Mouse (Mus musculus): ENCODE data around the gene Dgke. TPM values are rescaled to one million over a fixed set of nuclear protein-coding genes. Genes with fewer than 3 reads are reported as not detected.
"Not testable (repeated sequence)": the region's sequence is repeated elsewhere in the genome, so short reads cannot be mapped to it uniquely, and the experiment has no call there.

Dgke gene
- polyA plus RNA-seq, 1 experiment from 2014 or later: 3.5 TPM

DNA sequence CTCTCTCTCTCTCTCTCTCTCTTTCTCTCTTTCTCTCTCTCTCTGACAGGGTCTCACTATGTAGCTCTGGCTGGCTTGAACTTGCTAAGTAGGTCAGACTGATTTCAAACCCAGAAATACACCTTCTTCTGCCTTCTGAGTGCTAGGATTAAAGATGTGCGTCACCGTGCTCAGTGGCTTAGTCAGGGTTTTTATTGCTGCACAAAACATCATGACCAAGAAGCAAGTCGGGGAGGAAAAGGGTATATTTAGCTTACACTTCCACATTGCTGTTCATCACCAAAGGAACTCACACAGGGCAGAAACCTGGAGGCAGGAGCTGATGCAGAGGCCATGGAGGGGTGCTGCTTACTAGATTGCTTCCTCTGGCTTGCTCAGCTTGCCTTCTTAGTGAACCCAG lies 16.0 kb upstream of the Dgke start:
- H3K4me1 ChIP-seq (ENCODE audit: control insufficient read depth, insufficient read depth, low read length); H3K27ac ChIP-seq (replicated peaks; ENCODE audit: low read depth, low read length); H3K4me2 ChIP-seq (ENCODE audit: low read depth, severe bottlenecking); DNase-seq (ENCODE audit: low spot score); H3K36me3 ChIP-seq (ENCODE audit: control insufficient read depth, insufficient read depth, low read length); H3K9me3 ChIP-seq (ENCODE audit: control insufficient read depth, low read length); H3K27me3 ChIP-seq (ENCODE audit: control insufficient read depth, insufficient read depth, low read length); ATAC-seq (ENCODE audit: insufficient number of reproducible peaks, low FRiP score, low TSS enrichment, low read depth); H3K4me3 ChIP-seq (ENCODE audit: low read depth, low read length); H3K9ac ChIP-seq (ENCODE audit: low read length): not testable (repeated sequence)
- WGBS: 84% methylated on average over 3 of the region's 3 CpGs

DNA sequence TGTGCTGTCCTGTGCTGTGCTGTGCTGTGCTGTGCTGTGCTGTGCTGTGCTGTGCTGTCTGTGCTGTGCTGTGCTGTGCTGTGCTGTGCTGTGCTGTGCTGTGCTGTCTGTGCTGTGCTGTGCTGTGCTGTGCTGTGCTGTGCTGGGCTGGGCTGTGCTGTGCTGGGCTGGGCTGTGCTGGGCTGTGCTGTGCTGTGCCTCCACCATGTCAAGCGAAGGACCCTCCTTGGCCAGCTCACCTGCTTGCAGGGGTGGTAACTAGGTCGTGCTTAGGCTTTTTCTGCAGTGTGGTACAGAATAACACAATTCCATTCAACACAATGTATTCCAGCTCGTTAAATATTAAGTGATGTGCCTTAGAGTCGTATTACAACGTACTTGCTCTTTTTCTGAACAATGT lies 15.3 kb upstream of the Dgke start:
- H3K4me2 ChIP-seq (ENCODE audit: low read depth, severe bottlenecking); H3K9me3 ChIP-seq (ENCODE audit: control insufficient read depth, low read length); H3K36me3 ChIP-seq (ENCODE audit: control insufficient read depth, insufficient read depth, low read length); ATAC-seq (ENCODE audit: insufficient number of reproducible peaks, low FRiP score, low TSS enrichment, low read depth); H3K9ac ChIP-seq (ENCODE audit: low read length); H3K27ac ChIP-seq (replicated peaks; ENCODE audit: low read depth, low read length); DNase-seq (ENCODE audit: low spot score); H3K27me3 ChIP-seq (ENCODE audit: control insufficient read depth, insufficient read depth, low read length); H3K4me1 ChIP-seq (ENCODE audit: control insufficient read depth, insufficient read depth, low read length); H3K4me3 ChIP-seq (ENCODE audit: low read depth, low read length): not testable (repeated sequence)
- 66% methylated on average over 5 of the region's 5 CpGs for WGBS

DNA sequence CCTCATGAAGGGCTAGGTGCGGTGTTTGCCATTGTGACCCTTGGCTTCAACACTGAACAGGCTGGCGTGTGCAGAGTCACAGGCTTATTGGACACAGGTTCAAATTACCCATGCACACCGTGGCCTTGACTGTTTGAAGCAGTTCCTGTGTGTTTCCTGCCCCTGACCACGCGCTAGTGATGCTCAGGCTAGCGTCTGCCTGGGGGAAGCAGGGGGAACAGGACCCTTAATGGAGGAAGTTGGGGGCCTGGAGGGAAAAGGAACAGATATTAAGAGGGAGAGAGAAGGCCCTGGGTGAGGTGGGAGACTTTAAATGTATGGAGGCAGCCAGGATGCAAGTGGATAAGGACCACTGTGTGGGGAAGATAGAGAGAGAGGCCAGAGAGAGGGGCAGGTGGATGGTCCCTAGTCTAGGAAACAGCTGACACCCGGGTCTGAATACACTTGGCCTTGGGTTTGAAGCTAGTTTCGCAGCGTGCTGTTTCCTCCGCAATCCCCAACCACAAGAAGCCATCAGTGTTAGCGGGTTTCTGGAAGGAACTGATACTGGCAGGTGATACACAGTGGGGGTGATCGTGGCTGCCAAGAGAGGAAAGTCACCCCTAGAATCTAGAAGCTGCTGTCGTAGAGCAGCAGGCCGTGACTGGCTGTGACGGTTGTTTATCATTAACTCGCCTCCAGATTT lies 12.5 kb upstream of the Dgke start:
- DNase-seq (ENCODE audit: low spot score): no peak
- 85% methylated on average over 16 of the region's 16 CpGs for WGBS

DNA sequence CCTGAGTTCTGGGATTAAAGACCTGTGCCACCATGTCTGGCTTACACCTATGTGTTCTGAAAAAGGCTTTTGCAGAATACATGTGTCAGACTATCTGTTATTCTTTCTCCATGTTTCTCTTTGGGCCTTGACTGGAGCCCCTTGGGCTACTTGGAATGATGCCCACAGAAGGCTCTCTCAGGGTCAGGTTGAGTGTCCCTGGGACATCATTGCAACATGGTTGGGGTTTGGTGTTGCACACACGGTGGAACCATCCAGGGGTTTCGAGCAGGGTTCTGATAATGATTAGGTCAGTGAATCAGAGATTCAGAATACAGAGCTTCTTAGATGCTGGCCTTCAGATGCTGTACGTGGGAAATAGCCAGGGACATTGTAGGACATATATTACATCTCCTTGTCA lies 11.7 kb upstream of the Dgke start:
- Histone ChIP-seq H3K27ac (replicated peaks; ENCODE audit: low read depth, low read length) (no peak overlapping the region), H3K9me3 (ENCODE audit: control insufficient read depth, low read length) (no peaks in the 10 kb centered on the region), H3K27me3 (ENCODE audit: control insufficient read depth, insufficient read depth, low read length) (no peaks in the 10 kb centered on the region), H3K4me2 (ENCODE audit: low read depth, severe bottlenecking) (no peak overlapping the region), H3K4me1 (ENCODE audit: control insufficient read depth, insufficient read depth, low read length) (no peaks in the 10 kb centered on the region), H3K9ac (ENCODE audit: low read length) (no peak overlapping the region), H3K4me3 (ENCODE audit: low read depth, low read length) (no peak overlapping the region), H3K36me3 (ENCODE audit: control insufficient read depth, insufficient read depth, low read length) (no peaks in the 10 kb centered on the region)
- WGBS: 94% methylated on average over 3 of the region's 3 CpGs
- DNase-seq (ENCODE audit: low spot score) (no peak), ATAC-seq (ENCODE audit: insufficient number of reproducible peaks, low FRiP score, low TSS enrichment, low read depth) (no peak)

More for the DNA sequence above, 12.5 kb upstream of the Dgke start:
- Histone ChIP-seq H3K36me3 (ENCODE audit: control insufficient read depth, insufficient read depth, low read length) (no peaks in the 10 kb centered on the region), H3K27ac (replicated peaks; ENCODE audit: low read depth, low read length) (no peak overlapping the region), H3K4me2 (ENCODE audit: low read depth, severe bottlenecking) (no peak overlapping the region), H3K9me3 (ENCODE audit: control insufficient read depth, low read length) (no peaks in the 10 kb centered on the region), H3K4me3 (ENCODE audit: low read depth, low read length) (no peak overlapping the region), H3K27me3 (ENCODE audit: control insufficient read depth, insufficient read depth, low read length) (no peaks in the 10 kb centered on the region), H3K4me1 (ENCODE audit: control insufficient read depth, insufficient read depth, low read length) (no peaks in the 10 kb centered on the region), H3K9ac (ENCODE audit: low read length) (no peak overlapping the region)
- ATAC-seq (ENCODE audit: insufficient number of reproducible peaks, low FRiP score, low TSS enrichment, low read depth): no peak

DNA sequence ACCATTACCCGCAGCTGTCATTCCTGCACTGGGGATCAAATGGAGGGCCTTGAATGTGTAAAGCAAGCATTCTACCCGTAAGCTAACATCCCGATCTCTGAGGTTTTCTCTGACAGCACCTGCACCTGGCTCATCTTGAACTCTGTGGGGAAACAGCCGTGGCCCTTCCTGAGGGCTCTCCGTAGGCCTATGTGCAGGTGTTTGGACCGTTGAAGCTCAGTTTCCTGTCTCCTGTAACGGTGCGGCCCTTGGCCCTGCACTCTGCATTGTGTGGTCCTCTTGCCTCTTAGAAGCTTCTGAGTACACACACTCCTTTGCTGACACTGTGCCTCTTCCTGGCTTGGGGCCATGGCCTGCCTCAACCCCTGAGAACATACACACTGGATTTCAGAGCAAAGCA lies 11.0 kb upstream of the Dgke start:
- H3K27ac ChIP-seq (replicated peaks; ENCODE audit: low read depth, low read length): no peak overlapping the region

DNA sequence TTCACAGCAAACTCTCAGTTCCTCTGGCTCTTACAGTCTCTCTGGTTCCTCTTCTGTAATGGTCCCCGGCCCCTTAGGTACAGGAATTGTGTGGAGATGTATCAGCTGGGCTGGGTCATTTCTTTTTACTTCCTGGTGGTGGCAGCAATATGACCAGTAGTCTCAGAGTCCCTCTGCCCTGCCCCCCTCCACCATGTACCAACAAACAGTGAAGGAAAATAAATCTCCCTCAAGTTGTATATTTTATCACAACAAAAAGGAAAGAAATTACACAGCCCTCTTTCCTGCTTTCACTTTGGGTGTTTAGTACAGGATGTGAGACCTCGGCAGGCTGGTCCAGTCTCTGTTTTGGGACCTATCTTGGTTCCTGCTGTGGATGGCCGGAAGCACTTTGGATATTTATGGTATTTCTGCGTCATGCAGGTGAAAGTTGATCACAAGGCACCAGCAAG lies 9.7 kb upstream of the Dgke start:
- H3K4me2 ChIP-seq (ENCODE audit: low read depth, severe bottlenecking): no peak overlapping the region
- 74% methylated on average over 4 of the region's 4 CpGs for WGBS
- H3K27ac ChIP-seq (replicated peaks; ENCODE audit: low read depth, low read length): no peak overlapping the region
- ATAC-seq (ENCODE audit: insufficient number of reproducible peaks, low FRiP score, low TSS enrichment, low read depth) (no peak), DNase-seq (ENCODE audit: low spot score) (no peak)
- H3K9me3 ChIP-seq (ENCODE audit: control insufficient read depth, low read length): no peaks in the 10 kb centered on the region
- H3K9ac ChIP-seq (ENCODE audit: low read length): no peak overlapping the region
- no peaks in the 10 kb centered on the region for H3K4me1 ChIP-seq (ENCODE audit: control insufficient read depth, insufficient read depth, low read length)
- no peaks in the 10 kb centered on the region for H3K36me3 ChIP-seq (ENCODE audit: control insufficient read depth, insufficient read depth, low read length)
- no peak overlapping the region for H3K4me3 ChIP-seq (ENCODE audit: low read depth, low read length)
- H3K27me3 ChIP-seq (ENCODE audit: control insufficient read depth, insufficient read depth, low read length): no peaks in the 10 kb centered on the region

More for the DNA sequence above, 11.0 kb upstream of the Dgke start:
- ATAC-seq (ENCODE audit: insufficient number of reproducible peaks, low FRiP score, low TSS enrichment, low read depth) (no peak), DNase-seq (ENCODE audit: low spot score) (no peak)
- H3K4me3 ChIP-seq (ENCODE audit: low read depth, low read length): no peak overlapping the region
- H3K9me3 ChIP-seq (ENCODE audit: control insufficient read depth, low read length): no peaks in the 10 kb centered on the region
- H3K27me3 ChIP-seq (ENCODE audit: control insufficient read depth, insufficient read depth, low read length): no peaks in the 10 kb centered on the region
- no peaks in the 10 kb centered on the region for H3K36me3 ChIP-seq (ENCODE audit: control insufficient read depth, insufficient read depth, low read length)
- H3K4me1 ChIP-seq (ENCODE audit: control insufficient read depth, insufficient read depth, low read length): no peaks in the 10 kb centered on the region
- 91% methylated on average over 8 of the region's 8 CpGs for WGBS
- H3K9ac ChIP-seq (ENCODE audit: low read length): no peak overlapping the region
- H3K4me2 ChIP-seq (ENCODE audit: low read depth, severe bottlenecking): no peak overlapping the region

DNA sequence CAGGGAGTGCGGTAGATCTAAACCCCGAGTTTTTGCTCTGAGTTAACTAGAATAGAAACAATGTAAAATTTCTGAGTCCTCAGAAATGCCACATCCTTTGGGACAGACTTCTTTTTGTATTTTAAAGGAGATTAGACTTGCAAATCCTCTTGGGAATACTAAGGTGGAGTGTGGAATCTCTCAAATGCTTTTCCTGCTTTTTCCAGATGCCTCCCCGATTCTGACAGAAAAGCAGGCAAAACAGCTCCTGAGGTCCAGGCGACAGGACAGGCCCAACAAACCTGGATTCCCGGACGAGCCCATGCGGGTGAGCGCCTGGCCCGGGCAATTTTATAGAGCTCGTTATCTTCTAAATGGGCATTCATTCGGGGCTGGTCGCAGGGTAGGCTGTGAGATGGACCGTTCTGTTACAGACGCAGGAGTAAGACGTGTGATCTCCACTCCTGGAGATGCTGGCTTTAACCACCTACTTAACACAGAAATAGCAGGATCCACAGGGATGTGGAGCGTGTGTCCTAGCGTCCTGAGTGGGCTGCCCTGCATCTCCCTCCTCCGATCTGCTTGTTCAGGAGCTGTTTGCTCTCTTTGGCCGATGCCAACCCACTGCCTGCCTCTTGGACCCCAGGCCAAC lies 8.2 kb upstream of the Dgke start:
- Histone ChIP-seq H3K4me3 (ENCODE audit: low read depth, low read length) (no peak overlapping the region), H3K36me3 (ENCODE audit: control insufficient read depth, insufficient read depth, low read length) (no peaks in the 10 kb centered on the region), H3K9me3 (ENCODE audit: control insufficient read depth, low read length) (no peaks in the 10 kb centered on the region), H3K9ac (ENCODE audit: low read length) (no peak overlapping the region), H3K4me2 (ENCODE audit: low read depth, severe bottlenecking) (no peak overlapping the region), H3K4me1 (ENCODE audit: control insufficient read depth, insufficient read depth, low read length) (no peaks in the 10 kb centered on the region), H3K27ac (replicated peaks; ENCODE audit: low read depth, low read length) (no peak overlapping the region), H3K27me3 (ENCODE audit: control insufficient read depth, insufficient read depth, low read length) (no peaks in the 10 kb centered on the region)
- DNase-seq (ENCODE audit: low spot score) (no peak), ATAC-seq (ENCODE audit: insufficient number of reproducible peaks, low FRiP score, low TSS enrichment, low read depth) (no peak)
- 44% methylated on average over 19 of the region's 19 CpGs for WGBS

DNA sequence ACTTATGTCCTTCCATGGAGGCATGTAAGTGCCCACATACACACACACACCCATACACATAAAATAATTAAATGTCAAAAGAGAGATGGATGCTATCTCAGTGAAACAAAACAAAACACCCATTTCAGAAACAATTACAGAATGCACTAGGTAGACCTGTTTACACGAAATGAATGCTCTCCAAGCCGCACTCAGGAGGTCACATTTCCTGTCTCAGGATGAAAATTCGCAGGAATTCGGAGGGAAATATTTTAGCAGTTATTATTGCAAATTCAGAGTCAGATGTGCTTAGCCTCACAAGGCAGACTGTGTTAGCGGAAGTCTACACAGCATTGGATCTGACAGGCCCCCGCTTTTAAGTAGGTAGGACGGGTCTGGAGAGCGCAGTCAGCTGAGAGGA lies 6.9 kb upstream of the Dgke start, which contains the start of gene Gm525:
Gene Gm525 (plus strand): TSS at position 301 of the 400 bp plus-strand sequence.
- H3K27me3 ChIP-seq (ENCODE audit: control insufficient read depth, insufficient read depth, low read length): no peaks in the 10 kb centered on the region
- no peaks in the 10 kb centered on the region for H3K36me3 ChIP-seq (ENCODE audit: control insufficient read depth, insufficient read depth, low read length)
- 87% methylated on average over 8 of the region's 8 CpGs for WGBS
- no peak for DNase-seq (ENCODE audit: low spot score)
- no peak within 1 kb of the TSS for H3K4me3 ChIP-seq (ENCODE audit: low read depth, low read length)
- H3K9me3 ChIP-seq (ENCODE audit: control insufficient read depth, low read length): no peaks in the 10 kb centered on the region
- H3K9ac ChIP-seq (ENCODE audit: low read length): no peak within 1 kb of the TSS
- no peak for ATAC-seq (ENCODE audit: insufficient number of reproducible peaks, low FRiP score, low TSS enrichment, low read depth)
- no peaks in the 10 kb centered on the region for H3K4me1 ChIP-seq (ENCODE audit: control insufficient read depth, insufficient read depth, low read length)
- no peak within 1 kb of the TSS for H3K4me2 ChIP-seq (ENCODE audit: low read depth, severe bottlenecking)
- H3K27ac ChIP-seq (replicated peaks; ENCODE audit: low read depth, low read length): no peak within 1 kb of the TSS
